Mouse (Mus musculus): ENCODE measurements around the gene Gpr89.

The Gpr89 gene

DNA sequence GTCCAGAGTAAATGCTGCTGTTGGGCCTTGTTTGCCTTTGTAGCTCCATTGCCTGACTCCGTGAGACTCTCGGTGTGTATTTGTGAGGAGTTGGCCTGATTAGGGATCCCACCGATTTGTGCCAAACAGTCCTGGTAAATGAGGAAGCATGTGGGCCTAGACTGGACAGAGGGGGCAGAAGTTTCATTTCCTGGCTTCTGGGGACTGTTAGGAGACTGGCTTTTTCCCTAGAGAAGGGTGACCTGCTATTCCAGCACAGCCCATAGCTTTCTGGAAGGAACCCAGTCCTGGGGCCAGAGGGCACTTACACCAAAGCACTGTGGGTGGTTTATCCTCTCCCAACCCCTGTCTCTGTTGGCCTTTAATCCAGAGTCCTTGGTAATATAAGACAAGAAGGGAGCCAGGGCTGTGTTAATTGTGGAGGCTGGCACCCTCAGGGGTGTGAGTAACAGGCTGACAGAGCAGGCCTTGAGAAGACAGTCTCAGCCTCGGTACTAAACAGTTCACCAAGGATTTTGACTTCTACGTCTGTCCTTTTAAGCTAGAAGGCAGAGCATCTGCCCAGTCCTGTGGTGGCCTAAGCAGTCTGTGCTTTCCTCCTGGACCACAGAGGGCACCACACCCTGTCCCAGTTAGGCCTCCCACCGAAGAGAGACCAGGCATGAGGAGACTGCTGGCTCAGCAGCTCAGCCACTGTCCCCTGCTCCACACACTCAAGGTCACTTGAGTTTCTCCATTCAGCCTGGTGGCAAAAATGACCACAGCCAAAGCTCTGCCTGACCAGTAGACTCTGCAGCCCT, 84.8 kb downstream of the Gpr89 start:
- no peak for DNase-seq
